Mouse (Mus musculus): ENCODE data around the gene 4930402H24Rik. TPM values are rescaled to one million over a fixed set of nuclear protein-coding genes. Genes with fewer than 3 reads are reported as not detected.

The 4930402H24Rik gene
- 10.7 TPM for polyA plus RNA-seq (2014; fragmentation: Illumina TruSeq; extraction: RNeasy Lipid Tissue Mini Kit (QIAGEN cat#74804); ENCODE audit: low read depth, low replicate concordance)

DNA sequence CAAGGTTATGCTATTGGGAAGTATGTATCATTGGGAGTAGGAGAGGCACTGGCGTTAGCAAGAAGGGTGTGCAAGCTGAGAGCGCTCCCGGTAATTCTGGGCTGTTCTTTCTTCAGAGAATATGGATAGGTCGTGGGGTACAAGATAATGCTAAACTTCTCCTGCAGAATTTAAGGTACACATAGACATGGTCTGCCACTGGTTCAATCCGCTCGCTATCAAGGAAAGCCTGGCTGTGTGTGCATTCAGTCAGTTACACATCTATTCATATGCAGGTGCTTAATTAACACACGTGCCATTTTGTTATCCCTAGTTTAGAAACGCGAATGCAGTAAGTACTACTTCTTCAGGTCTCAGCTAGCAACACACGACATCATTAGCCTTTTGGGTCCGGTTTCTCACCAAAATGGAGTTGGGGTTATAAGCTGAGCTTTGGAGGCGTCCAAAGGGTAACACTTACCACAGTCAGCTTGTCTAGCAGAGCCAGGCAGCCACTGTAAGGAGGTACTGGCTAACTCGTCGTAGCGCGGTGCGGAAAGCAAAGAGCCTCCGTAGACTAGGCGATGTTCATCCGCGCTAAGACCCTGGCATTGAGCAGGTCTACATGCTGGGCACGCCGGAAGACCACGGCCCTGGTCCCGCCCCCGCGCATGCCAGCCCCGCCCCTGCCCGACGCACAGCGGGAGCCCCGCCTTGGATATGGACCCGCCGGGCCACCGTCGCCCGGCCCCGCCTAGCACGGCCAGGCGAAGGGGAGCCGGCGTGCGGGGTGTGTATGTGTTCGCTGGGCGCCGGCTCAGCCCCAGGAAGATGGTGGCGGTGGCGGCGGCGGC lies at the start of gene 4930402H24Rik, which contains the start of gene Atrn:
Gene 4930402H24Rik (minus strand): TSS at position 656 of the 833 bp plus-strand sequence.
Gene Atrn (plus strand): TSS at position 745 of the 833 bp plus-strand sequence.

DNA sequence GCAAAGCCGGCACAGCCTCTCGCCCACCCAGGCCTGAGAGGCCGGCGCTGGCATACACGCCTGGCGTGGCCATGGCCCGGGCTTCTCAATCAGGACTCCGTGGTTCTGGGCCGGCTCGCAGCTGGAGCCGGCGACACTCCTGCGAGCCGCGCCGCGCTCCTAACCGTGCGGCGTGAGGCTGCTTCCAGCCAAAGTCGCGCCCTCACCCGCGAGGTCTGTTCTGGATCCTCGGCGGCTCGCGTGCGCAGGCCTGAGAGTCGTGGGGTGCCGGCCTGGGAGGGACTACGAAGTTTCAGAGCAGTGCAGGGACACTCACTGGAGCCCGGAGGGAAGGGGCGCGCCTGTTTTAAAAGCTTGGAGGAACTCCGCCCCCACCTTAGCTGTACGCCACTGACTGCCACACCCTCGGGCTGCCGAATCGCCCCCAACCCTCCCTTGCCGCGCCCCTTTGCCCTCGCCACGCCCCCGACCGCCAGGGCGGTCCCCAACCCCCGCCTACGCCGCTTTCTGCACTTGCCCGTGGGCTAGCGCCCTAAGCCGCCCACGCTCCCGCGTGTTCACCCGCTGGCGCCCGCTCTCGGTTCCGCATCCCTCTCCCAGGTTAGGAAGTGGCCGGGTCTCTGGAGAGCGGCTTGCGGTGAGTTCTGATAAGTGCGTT lies 208.9 kb downstream of the 4930402H24Rik start, which contains the start of gene Slc4a11:
Gene Slc4a11 (minus strand): TSS at position 367 of the 658 bp plus-strand sequence.

DNA sequence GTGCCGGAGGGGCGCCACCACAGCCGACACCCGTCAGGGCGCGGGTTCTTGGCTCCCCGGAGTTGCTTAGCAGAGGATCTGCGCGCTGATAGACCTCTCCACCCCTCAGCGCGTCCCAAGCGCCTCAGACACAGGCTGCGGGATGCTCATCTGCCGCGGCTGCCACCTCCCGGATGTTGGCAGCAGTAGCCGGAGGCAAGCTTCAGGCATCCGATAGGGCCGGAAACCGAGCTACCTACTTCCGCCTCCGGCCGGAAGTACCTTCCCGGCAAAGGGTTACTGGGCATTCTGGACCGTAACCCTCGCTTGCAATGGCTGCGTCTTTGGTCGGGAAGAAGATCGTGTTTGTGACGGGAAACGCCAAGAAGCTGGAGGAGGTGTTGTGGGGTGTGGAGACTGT lies 238.6 kb downstream of the 4930402H24Rik start, which contains the start of gene Itpa:
Gene Itpa (plus strand): TSS at position 52 of the 400 bp plus-strand sequence.

DNA sequence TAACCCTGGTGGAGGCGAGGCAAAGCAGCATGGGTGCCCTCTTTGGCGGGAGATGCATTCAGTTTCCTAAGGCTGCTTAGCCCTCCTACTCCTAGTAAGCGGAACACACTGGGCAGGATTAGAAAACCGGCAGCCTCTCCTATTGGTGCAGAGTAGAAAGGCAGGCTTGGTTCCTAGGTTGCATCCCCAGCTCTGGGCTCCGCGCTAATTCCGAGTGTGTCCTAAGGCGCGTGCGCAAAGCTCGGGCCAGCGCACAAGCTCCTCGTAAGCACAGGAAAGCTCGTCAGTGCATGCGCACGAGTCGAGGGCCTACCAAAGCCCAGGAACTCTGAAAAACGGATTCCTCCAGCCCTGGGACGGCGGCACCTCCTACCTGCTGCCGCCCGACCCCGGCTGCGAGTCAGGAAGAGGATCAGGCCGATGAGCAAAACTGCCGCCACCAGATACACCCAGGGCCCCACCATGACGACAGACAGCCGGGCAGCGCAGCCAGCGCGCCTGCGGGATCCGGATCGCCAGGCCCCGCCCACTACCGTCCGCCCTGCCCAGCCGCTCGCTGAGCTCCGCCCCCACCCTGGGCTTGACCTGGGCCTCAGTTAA lies 242.0 kb downstream of the 4930402H24Rik start, which contains the start of gene Ddrgk1:
Gene Ddrgk1 (minus strand): TSS at position 558 of the 600 bp plus-strand sequence.

Other genes starting within 250 kb of the 4930402H24Rik start
- gene Ddrgk1, start 241.7 kb downstream of the 4930402H24Rik start, polyA plus RNA-seq (2014; fragmentation: Illumina TruSeq; extraction: RNeasy Lipid Tissue Mini Kit (QIAGEN cat#74804); ENCODE audit: low read depth, low replicate concordance): 18.8 TPM
- gene Itpa, start 238.8 kb downstream of the 4930402H24Rik start, polyA plus RNA-seq (2014; fragmentation: Illumina TruSeq; extraction: RNeasy Lipid Tissue Mini Kit (QIAGEN cat#74804); ENCODE audit: low read depth, low replicate concordance): 20.9 TPM
- gene Slc4a11, start 208.9 kb downstream of the 4930402H24Rik start, polyA plus RNA-seq (2014; fragmentation: Illumina TruSeq; extraction: RNeasy Lipid Tissue Mini Kit (QIAGEN cat#74804); ENCODE audit: low read depth, low replicate concordance): not detected
- gene Atrn, start 89 bp upstream of the 4930402H24Rik start, polyA plus RNA-seq (2014; fragmentation: Illumina TruSeq; extraction: RNeasy Lipid Tissue Mini Kit (QIAGEN cat#74804); ENCODE audit: low read depth, low replicate concordance): 26.8 TPM
- not detected for gene Gfra4, start 136.7 kb upstream of the 4930402H24Rik start, polyA plus RNA-seq (2014; fragmentation: Illumina TruSeq; extraction: RNeasy Lipid Tissue Mini Kit (QIAGEN cat#74804); ENCODE audit: low read depth, low replicate concordance)
- gene Adam33, start 157.4 kb upstream of the 4930402H24Rik start, polyA plus RNA-seq (2014; fragmentation: Illumina TruSeq; extraction: RNeasy Lipid Tissue Mini Kit (QIAGEN cat#74804); ENCODE audit: low read depth, low replicate concordance): 0.45 TPM
- 0.69 TPM for gene Siglec1, start 180.4 kb upstream of the 4930402H24Rik start, polyA plus RNA-seq (2014; fragmentation: Illumina TruSeq; extraction: RNeasy Lipid Tissue Mini Kit (QIAGEN cat#74804); ENCODE audit: low read depth, low replicate concordance)
- 0.34 TPM for gene Hspa12b, start 220.9 kb upstream of the 4930402H24Rik start, polyA plus RNA-seq (2014; fragmentation: Illumina TruSeq; extraction: RNeasy Lipid Tissue Mini Kit (QIAGEN cat#74804); ENCODE audit: low read depth, low replicate concordance)
- not detected for gene Gm11037, start 227.1 kb upstream of the 4930402H24Rik start, polyA plus RNA-seq (2014; fragmentation: Illumina TruSeq; extraction: RNeasy Lipid Tissue Mini Kit (QIAGEN cat#74804); ENCODE audit: low read depth, low replicate concordance)

Measured in liver, adult 10 weeks (tissue).